In the genomic region with DNA sequence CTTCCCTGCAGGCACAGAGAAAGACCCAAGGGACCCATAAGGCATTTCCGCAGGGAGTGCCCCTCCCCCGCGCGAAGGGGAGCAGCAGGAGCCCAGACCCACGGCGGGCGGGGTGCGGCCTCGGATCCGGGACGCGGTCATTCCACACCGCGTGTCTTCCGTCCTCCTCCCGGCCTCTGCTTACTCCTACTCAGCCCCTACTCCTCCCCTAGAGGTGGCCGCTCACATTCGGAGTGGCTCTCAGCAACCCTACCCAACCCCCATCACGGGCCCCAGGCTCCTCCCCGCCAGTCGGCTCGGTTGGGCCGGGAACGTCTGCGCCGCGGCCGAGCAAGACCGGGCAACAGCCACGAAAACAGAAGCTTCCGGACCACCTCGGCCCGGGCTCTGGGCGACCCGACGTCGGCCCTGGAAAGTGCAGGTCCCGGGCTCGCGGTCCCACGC, we compare ENCODE assay signal across 9 mouse cellular contexts. TPM values are rescaled to one million over a fixed set of nuclear protein-coding genes. Genes with fewer than 3 reads are reported as not detected.
DNase-seq lines count a peak whose midpoint lies in the region; ATAC-seq and TF ChIP-seq lines count a peak whose summit lies in the region.
"Had no signal": no experiment of that assay in that cellular context is flagged by ENCODE, and none has a peak within 500 bp of the region (broad histone marks: within the 10 kb centered on the region; RNA-seq: fewer than 3 reads in every experiment).

No protein-coding gene starts in this region.

- peak overlapping the region; percentile 97 for H3K9ac ChIP-seq in ES-E14 (ENCODE audit: insufficient read depth, low read depth, low read length, poor library complexity, severe bottlenecking)
- H3K9ac ChIP-seq in forebrain, embryonic 12.5 days = peak overlapping the region; percentile 93

- ATAC-seq in forebrain, embryonic 12.5 days (ENCODE audit: low FRiP score) = peak; percentile 50

- H3K79me2 ChIP-seq in macrophage (ENCODE audit: inconsistent target) = peaks cover 50% of the 10 kb centered on the region

- peaks cover 35% of the 10 kb centered on the region for H3K36me3 ChIP-seq in ES-E14 (ENCODE audit: control insufficient read depth, insufficient read depth, low read length, poor library complexity, severe bottlenecking)
- H3K36me3 ChIP-seq in forebrain, embryonic 12.5 days (replicated peaks) = peaks cover 37% of the 10 kb centered on the region
- H3K36me3 ChIP-seq in macrophage (ENCODE audit: inconsistent target) = peaks cover 27% of the 10 kb centered on the region

- in situ Hi-C loops in ES-E14 (cut with MboI; ENCODE audit: low sequenced_read_pairs in 2 of 2, unreplicated experiment in 2 of 2) = no loop called here

- H3K27me3 ChIP-seq in forebrain, embryonic 12.5 days = no peaks in the 10 kb centered on the region

- no peaks in the 10 kb centered on the region for H3K9me3 ChIP-seq in ES-E14 (ENCODE audit: control insufficient read depth, insufficient read depth, low read depth, low read length)
- no peaks in the 10 kb centered on the region for H3K9me3 ChIP-seq in forebrain, embryonic 12.5 days

- H3K27ac ChIP-seq in ES-E14 (ENCODE audit: insufficient read depth, low read depth, low read length, poor library complexity, severe bottlenecking) = peak overlapping the region; percentile 87
- H3K27ac ChIP-seq in brown adipose tissue, adult 24 weeks (replicated peaks; ENCODE audit: low read depth, low read length) = peak overlapping the region; percentile 83
- peak overlapping the region; percentile 99 for H3K27ac ChIP-seq in forebrain, embryonic 12.5 days
- H3K27ac ChIP-seq in macrophage = peak overlapping the region; percentile 76

- H3K4me3 ChIP-seq in ES-E14 (ENCODE audit: insufficient read depth in 1 of 2, low read depth in 1 of 2, low read length in 2 of 2, poor library complexity in 1 of 2, severe bottlenecking in 1 of 2) (peak overlapping the region; percentile 95 to 99), macrophage (ENCODE audit: inconsistent target) (peak overlapping the region; percentile 80)
- H3K4me3 ChIP-seq in brown adipose tissue, adult 24 weeks (ENCODE audit: insufficient read depth, low read depth, low read length) = peak overlapping the region; percentile 89
- peak overlapping the region; percentile 92 for H3K4me3 ChIP-seq in forebrain, embryonic 12.5 days (replicated peaks)

- peaks cover 5 to 19% of the 10 kb centered on the region in 2 experiments; a peak in 3 of 4 replicates for H3K4me1 ChIP-seq in ES-E14 (ENCODE audit: control insufficient read depth in 2 of 2, insufficient read depth in 2 of 2, low read length in 2 of 2, poor library complexity in 1 of 2)
- peaks cover 12% of the 10 kb centered on the region; the same call in 1 of the 2 replicates for H3K4me1 ChIP-seq in brown adipose tissue, adult 24 weeks (ENCODE audit: control insufficient read depth, insufficient read depth, insufficient read length, low read length)
- H3K4me1 ChIP-seq in forebrain, embryonic 12.5 days = peaks cover 20% of the 10 kb centered on the region

- WGBS in forebrain, embryonic 12.5 days = under 1% methylated on average over 41 of the region's 41 CpGs
- under 1% methylated on average over 41 of the region's 41 CpGs for WGBS in macrophage (ENCODE audit: missing documents)

- DNase-seq in ES-E14 (ENCODE audit: low read depth, low spot score) = no peak
- peak; percentile 64 for DNase-seq in heart, postnatal 25 days (ENCODE audit: low spot score)
- DNase-seq in layer of hippocampus, postnatal 10 days (ENCODE audit: low spot score in 2 of 2) = peak; percentile 58 to 64
- peak; percentile 53 for DNase-seq in right cerebral cortex, postnatal 25 days
- peak; percentile 66 to 72 for DNase-seq in urinary bladder, postnatal 36 days (ENCODE audit: low spot score in 2 of 2)

- intact Hi-C loops in heart, postnatal 25 days (cut with DNase I) = loop anchor here (2.0 kb wide), 1 partner anchor 135 kb away; the partner anchor contains the start of gene Stxbp1

- peak overlapping the region; percentile 96 for H3K4me2 ChIP-seq in forebrain, embryonic 12.5 days

TF ChIP-seq in ES-E14, 5 proteins besides CTCF, POLR2A, EP300 and RAD21:
- TF ChIP-seq CHD2 (IDR thresholded peaks at IDR 0.05; ENCODE audit: low read depth, low read length) (no peak), ZC3H11A (IDR thresholded peaks at IDR 0.05; ENCODE audit: borderline replicate concordance, low read depth, low read length) (no peak), HCFC1 (IDR thresholded peaks at IDR 0.05; ENCODE audit: borderline replicate concordance, insufficient read depth, low read length) (no peak), MAFK (IDR thresholded peaks at IDR 0.05; ENCODE audit: insufficient read depth, low read depth, low read length) (no peak), ZNF384 (IDR thresholded peaks at IDR 0.05; ENCODE audit: low read depth, low read length) (no peak)

RNA-seq across cellular contexts. Expression of gene Cdk9, which starts 0.7 kb away (rescaled TPM):
- 68.0 and 72.4 TPM in 2 replicates for total RNA-seq in ES-E14 (2012; rRNA removed)
- 27.3 and 27.6 TPM in 2 replicates for polyA plus RNA-seq in brown adipose tissue, adult 24 weeks (2012; ENCODE audit: insufficient read depth, insufficient read length, missing spikeins)
- polyA plus RNA-seq in forebrain, embryonic 12.5 days (2016; fragmentation: Nextera tagmentation; extraction: Ambion mirVana) = 105 and 110 TPM in 2 replicates
- 10 to 100 TPM; 23.4 to 26.4 TPM for total RNA-seq in heart, postnatal 25 days (2021)
- 10 to 100 TPM; 86.8 to 92.1 TPM for total RNA-seq in layer of hippocampus, postnatal 10 days (2021)
- 100 to 1,000 TPM; 323 to 569 (median 405) TPM for total RNA-seq in macrophage (2018; cell fraction: chromatin; rRNA removed)
- total RNA-seq in macrophage (2018; cell fraction: cytosol; rRNA removed) = 100 to 1,000 TPM in 9 of 26 experiments, 10 to 100 TPM in 17; 69.8 to 132 (median 93.0) TPM
- 100 to 1,000 TPM; 186 to 465 (median 294) TPM for total RNA-seq in macrophage (2018; cell fraction: nucleus; rRNA removed)
- 99.2 to 144 TPM (median 121 TPM) in 3 replicates for polyA plus RNA-seq in macrophage (2018)

RNA-seq across cellular contexts. Expression of gene Fpgs, which starts 8.2 kb away (rescaled TPM):
- 61.2 and 84.6 TPM in 2 replicates for total RNA-seq in ES-E14 (2012; rRNA removed)
- 2.8 and 2.9 TPM in 2 replicates for polyA plus RNA-seq in brown adipose tissue, adult 24 weeks (2012; ENCODE audit: insufficient read depth, insufficient read length, missing spikeins)
- 16.4 and 19.6 TPM in 2 replicates for polyA plus RNA-seq in forebrain, embryonic 12.5 days (2016; fragmentation: Nextera tagmentation; extraction: Ambion mirVana)
- total RNA-seq in heart, postnatal 25 days (2021) = 1 to 10 TPM; 4.2 to 6.0 TPM
- 10 to 100 TPM; 17.1 to 17.2 TPM for total RNA-seq in layer of hippocampus, postnatal 10 days (2021)
- 10 to 100 TPM in 17 of 26 experiments, 1 to 10 TPM in 9; 2.6 to 40.2 (median 13.5) TPM for total RNA-seq in macrophage (2018; cell fraction: chromatin; rRNA removed)
- total RNA-seq in macrophage (2018; cell fraction: cytosol; rRNA removed) = 1 to 10 TPM; 1.3 to 5.0 (median 2.8) TPM
- 10 to 100 TPM in 5 of 26 experiments, 1 to 10 TPM in 21; 1.8 to 30.5 (median 5.1) TPM for total RNA-seq in macrophage (2018; cell fraction: nucleus; rRNA removed)
- polyA plus RNA-seq in macrophage (2018) = 2.8 to 10.3 TPM (median 3.5 TPM) in 3 replicates

RNA-seq across cellular contexts. Expression of gene Sh2d3c, which starts 8.7 kb away (rescaled TPM):
- 1.7 and 1.8 TPM in 2 replicates for total RNA-seq in ES-E14 (2012; rRNA removed)
- 4.4 and 6.3 TPM in 2 replicates for polyA plus RNA-seq in brown adipose tissue, adult 24 weeks (2012; ENCODE audit: insufficient read depth, insufficient read length, missing spikeins)
- polyA plus RNA-seq in forebrain, embryonic 12.5 days (2016; fragmentation: Nextera tagmentation; extraction: Ambion mirVana) = 30.1 and 35.1 TPM in 2 replicates
- 10 to 100 TPM; 20.7 to 25.4 TPM for total RNA-seq in heart, postnatal 25 days (2021)
- total RNA-seq in layer of hippocampus, postnatal 10 days (2021) = 10 to 100 TPM; 34.7 to 40.3 TPM
- 100 to 1,000 TPM in 4 of 26 experiments, 10 to 100 TPM in 22; 12.3 to 119 (median 36.5) TPM for total RNA-seq in macrophage (2018; cell fraction: chromatin; rRNA removed)
- 10 to 100 TPM in 9 of 26 experiments, 1 to 10 TPM in 17; 1.3 to 21.4 (median 5.9) TPM for total RNA-seq in macrophage (2018; cell fraction: cytosol; rRNA removed)
- total RNA-seq in macrophage (2018; cell fraction: nucleus; rRNA removed) = 10 to 100 TPM in 23 of 26 experiments, 1 to 10 TPM in 3; 4.8 to 46.5 (median 17.6) TPM
- 9.3 to 12.5 TPM (median 9.9 TPM) in 3 replicates for polyA plus RNA-seq in macrophage (2018)

RNA-seq across cellular contexts. Expression of gene 6330409D20Rik, which starts 28.7 kb away (rescaled TPM):
- total RNA-seq in ES-E14 (2012; rRNA removed) = not detected in 2 replicates
- polyA plus RNA-seq in brown adipose tissue, adult 24 weeks (2012; ENCODE audit: insufficient read depth, insufficient read length, missing spikeins) = not detected in 2 replicates
- polyA plus RNA-seq in forebrain, embryonic 12.5 days (2016; fragmentation: Nextera tagmentation; extraction: Ambion mirVana) = 1.9 and 2.1 TPM in 2 replicates
- total RNA-seq in heart, postnatal 25 days (2021) = not detected
- 1 to 10 TPM; 2.1 to 3.2 TPM for total RNA-seq in layer of hippocampus, postnatal 10 days (2021)
- total RNA-seq in macrophage (2018; cell fraction: chromatin; rRNA removed) = not detected
- not detected for total RNA-seq in macrophage (2018; cell fraction: cytosol; rRNA removed)
- not detected for total RNA-seq in macrophage (2018; cell fraction: nucleus; rRNA removed)
- polyA plus RNA-seq in macrophage (2018) = not detected in 3 replicates
- polyA plus RNA-seq: large intestine, adult 2 months had no signal

RNA-seq across cellular contexts. Expression of gene Tor2a, which starts 44.9 kb away (rescaled TPM):
- 75.9 and 124 TPM in 2 replicates for total RNA-seq in ES-E14 (2012; rRNA removed)
- polyA plus RNA-seq in brown adipose tissue, adult 24 weeks (2012; ENCODE audit: insufficient read depth, insufficient read length, missing spikeins) = 16.8 and 17.6 TPM in 2 replicates
- polyA plus RNA-seq in forebrain, embryonic 12.5 days (2016; fragmentation: Nextera tagmentation; extraction: Ambion mirVana) = 53.3 and 57.0 TPM in 2 replicates
- 1 to 10 TPM; 8.1 to 8.3 TPM for total RNA-seq in heart, postnatal 25 days (2021)
- total RNA-seq in layer of hippocampus, postnatal 10 days (2021) = 10 to 100 TPM; 28.9 to 32.9 TPM
- total RNA-seq in macrophage (2018; cell fraction: chromatin; rRNA removed) = 10 to 100 TPM in 14 of 26 experiments, 1 to 10 TPM in 12; 3.3 to 28.6 (median 11.1) TPM
- 10 to 100 TPM; 25.3 to 48.3 (median 33.9) TPM for total RNA-seq in macrophage (2018; cell fraction: cytosol; rRNA removed)
- total RNA-seq in macrophage (2018; cell fraction: nucleus; rRNA removed) = 10 to 100 TPM in 25 of 26 experiments, 1 to 10 TPM in 1; 9.5 to 41.5 (median 20.7) TPM
- 19.2 to 50.7 TPM (median 39.7 TPM) in 3 replicates for polyA plus RNA-seq in macrophage (2018)
